Mouse (Mus musculus): ENCODE measurements around the gene Pde7b. TPM values are rescaled to one million over a fixed set of nuclear protein-coding genes. Genes with fewer than 3 reads are reported as not detected.

Gene Pde7b
- polyA plus RNA-seq, 1 experiment from 2014 or later: 3.3 TPM

DNA sequence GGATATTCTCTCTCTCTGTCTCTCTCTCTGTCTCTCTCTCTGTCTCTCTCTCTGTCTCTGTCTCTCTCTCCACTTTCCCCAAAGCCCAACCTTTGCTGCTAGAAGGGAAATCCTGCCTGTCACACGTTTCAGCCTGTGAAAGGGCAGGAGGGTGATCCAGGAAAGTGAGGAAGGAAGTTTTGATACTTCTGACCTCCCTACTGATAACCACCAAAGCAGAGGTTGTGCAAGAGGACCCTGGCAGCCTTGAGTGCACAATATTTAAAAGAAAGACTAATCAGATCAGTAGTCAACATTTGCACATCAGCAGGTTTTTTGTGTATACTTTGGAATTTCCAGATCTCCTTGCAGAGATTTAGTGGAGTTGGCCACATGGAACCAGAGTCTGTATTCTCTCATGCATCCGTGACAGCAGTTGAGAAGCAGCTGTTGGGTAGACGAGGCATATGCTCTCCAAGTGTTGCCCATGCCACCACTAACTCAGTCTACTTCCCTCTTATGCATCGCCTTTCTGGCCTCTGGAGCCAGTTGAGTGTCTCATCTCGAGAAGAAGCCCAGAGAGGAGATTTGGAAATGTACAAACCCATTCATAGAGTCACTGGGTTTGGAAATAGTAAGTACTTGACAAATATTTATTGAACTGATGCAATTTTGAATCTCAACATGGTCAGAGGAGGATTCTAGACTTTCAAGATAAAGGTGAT is 129.6 kb downstream of the Pde7b start:
- Histone ChIP-seq H3K9me3 (replicated peaks; ENCODE audit: control insufficient read depth, low read length) (no peaks in the 10 kb centered on the region), H3K27me3 (ENCODE audit: control insufficient read depth, insufficient read depth, low read length) (no peaks in the 10 kb centered on the region), H3K4me2 (ENCODE audit: low read depth, low read length) (no peak overlapping the region), H3K4me1 (ENCODE audit: control insufficient read depth, insufficient read depth, low read length) (0 out of 2 replicates have a peak, but pooled peaks cover under 1% of the 10 kb centered on the region), H3K27ac (ENCODE audit: low read length) (no peak overlapping the region), H3K9ac (ENCODE audit: low read length) (no peak overlapping the region), H3K36me3 (ENCODE audit: control insufficient read depth, insufficient read depth, low read length) (no peaks in the 10 kb centered on the region), H3K4me3 (replicated peaks; ENCODE audit: low read length) (no peak overlapping the region)
- no peak for ATAC-seq (ENCODE audit: insufficient read depth, low FRiP score)
- WGBS: 48% methylated on average over 5 of the region's 5 CpGs

DNA sequence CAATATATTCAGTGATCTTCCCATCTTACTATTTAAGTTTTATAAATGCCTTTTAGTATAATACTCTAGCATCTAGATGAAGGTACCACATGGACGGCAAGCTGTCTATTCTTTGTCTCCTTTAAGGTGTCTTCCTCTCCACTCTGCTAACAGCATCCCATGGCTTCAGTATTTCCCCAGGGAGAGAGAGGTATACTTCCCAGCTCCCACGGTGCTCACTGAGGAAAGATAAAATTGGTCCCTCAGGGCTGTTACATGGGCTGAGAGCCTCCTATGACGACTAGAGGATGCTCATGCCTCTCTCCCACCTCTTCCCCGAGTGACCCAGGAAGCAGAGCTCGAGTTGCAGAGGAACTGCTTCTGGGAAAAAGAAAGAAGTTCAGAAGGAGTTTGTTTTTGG is 130.9 kb downstream of the Pde7b start:
- Histone ChIP-seq H3K9ac (ENCODE audit: low read length) (no peak overlapping the region), H3K4me2 (ENCODE audit: low read depth, low read length) (no peak overlapping the region), H3K9me3 (replicated peaks; ENCODE audit: control insufficient read depth, low read length) (no peaks in the 10 kb centered on the region), H3K27me3 (ENCODE audit: control insufficient read depth, insufficient read depth, low read length) (no peaks in the 10 kb centered on the region), H3K4me1 (ENCODE audit: control insufficient read depth, insufficient read depth, low read length) (0 out of 2 replicates have a peak, but pooled peaks cover 4% of the 10 kb centered on the region), H3K27ac (ENCODE audit: low read length) (no peak overlapping the region), H3K4me3 (replicated peaks; ENCODE audit: low read length) (no peak overlapping the region), H3K36me3 (ENCODE audit: control insufficient read depth, insufficient read depth, low read length) (no peaks in the 10 kb centered on the region)
- 52% methylated on average over 5 of the region's 5 CpGs for WGBS
- ATAC-seq (ENCODE audit: insufficient read depth, low FRiP score): no peak

DNA sequence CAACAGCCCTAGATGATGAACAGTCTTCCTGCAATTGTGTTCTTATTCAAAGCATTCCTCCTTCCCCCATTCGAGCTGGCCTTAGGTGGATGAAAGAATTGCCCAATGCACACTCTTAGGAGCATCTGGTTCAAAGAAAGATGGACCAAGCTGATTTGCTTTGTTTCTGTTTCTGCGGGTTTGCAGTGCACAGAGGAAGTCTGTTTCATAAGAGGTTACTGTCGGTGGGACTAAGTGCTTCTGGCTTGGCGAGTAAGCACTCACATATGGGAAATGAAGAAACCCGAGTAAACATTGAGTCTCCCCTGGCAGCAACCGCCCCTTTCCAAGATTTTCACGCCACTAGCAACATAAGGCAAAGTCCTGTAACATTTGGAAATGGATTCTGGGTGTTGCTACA is 134.8 kb downstream of the Pde7b start:
- Histone ChIP-seq H3K27ac (ENCODE audit: low read length) (no peak overlapping the region), H3K36me3 (ENCODE audit: control insufficient read depth, insufficient read depth, low read length) (no peaks in the 10 kb centered on the region), H3K4me2 (ENCODE audit: low read depth, low read length) (no peak overlapping the region), H3K9me3 (replicated peaks; ENCODE audit: control insufficient read depth, low read length) (no peaks in the 10 kb centered on the region), H3K4me3 (replicated peaks; ENCODE audit: low read length) (no peak overlapping the region), H3K4me1 (ENCODE audit: control insufficient read depth, insufficient read depth, low read length) (0 out of 2 replicates have a peak, but pooled peaks cover 4% of the 10 kb centered on the region), H3K9ac (ENCODE audit: low read length) (no peak overlapping the region; the same call in 1 of the 2 replicates), H3K27me3 (ENCODE audit: control insufficient read depth, insufficient read depth, low read length) (no peaks in the 10 kb centered on the region)
- WGBS: 26% methylated on average over 7 of the region's 7 CpGs
- no peak for ATAC-seq (ENCODE audit: insufficient read depth, low FRiP score)

DNA sequence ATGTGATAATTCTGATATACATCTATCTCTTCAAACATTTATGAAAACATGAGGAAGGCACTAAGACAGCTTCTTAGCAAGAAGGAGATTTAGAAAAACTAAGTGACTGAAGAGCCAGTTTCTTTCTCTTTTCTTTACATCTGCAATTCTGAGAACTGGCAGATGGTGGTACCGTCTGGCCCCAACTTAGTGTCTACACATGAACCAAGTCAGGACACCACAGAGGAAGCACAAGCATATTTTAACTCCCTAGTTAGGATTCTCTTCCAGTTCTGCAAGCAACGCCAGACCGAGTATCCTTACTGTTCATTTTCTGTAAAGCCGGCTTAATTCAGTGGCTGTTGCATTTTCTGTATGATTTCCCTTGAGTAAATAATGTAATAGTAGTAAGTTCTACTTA is 138.9 kb downstream of the Pde7b start:
- Histone ChIP-seq H3K27me3 (ENCODE audit: control insufficient read depth, insufficient read depth, low read length) (no peaks in the 10 kb centered on the region), H3K4me1 (ENCODE audit: control insufficient read depth, insufficient read depth, low read length) (0 out of 2 replicates have a peak, but pooled peaks cover 4% of the 10 kb centered on the region), H3K4me3 (replicated peaks; ENCODE audit: low read length) (no peak overlapping the region), H3K9me3 (replicated peaks; ENCODE audit: control insufficient read depth, low read length) (no peaks in the 10 kb centered on the region), H3K36me3 (ENCODE audit: control insufficient read depth, insufficient read depth, low read length) (no peaks in the 10 kb centered on the region), H3K27ac (ENCODE audit: low read length) (no peak overlapping the region), H3K9ac (ENCODE audit: low read length) (no peak overlapping the region), H3K4me2 (ENCODE audit: low read depth, low read length) (no peak overlapping the region)
- ATAC-seq (ENCODE audit: insufficient read depth, low FRiP score): no peak
- WGBS: 91% methylated on average over 4 of the region's 4 CpGs

DNA sequence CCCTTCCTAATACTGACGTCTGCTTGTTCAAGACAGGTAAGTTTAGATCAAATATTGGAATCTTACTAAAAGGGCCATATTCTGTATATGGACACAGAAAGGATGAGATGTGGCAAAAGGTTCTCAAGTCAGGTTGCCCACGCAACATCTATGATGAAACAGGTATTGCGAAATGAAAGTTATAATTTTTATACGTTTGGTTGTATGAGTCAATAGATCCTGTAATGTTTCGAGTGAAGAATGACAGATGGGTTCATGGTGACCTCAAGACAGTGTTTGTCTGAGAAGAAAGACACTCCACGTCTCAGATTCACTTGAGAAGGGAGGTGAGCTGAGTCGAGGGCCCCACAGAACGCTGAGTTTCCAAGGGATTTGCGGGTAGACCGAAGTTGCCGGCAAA is 149.9 kb downstream of the Pde7b start:
- WGBS: 93% methylated on average over 11 of the region's 11 CpGs
- no peak overlapping the region for H3K4me2 ChIP-seq (ENCODE audit: low read depth, low read length)
- H3K4me1 ChIP-seq (ENCODE audit: control insufficient read depth, insufficient read depth, low read length): no peaks in the 10 kb centered on the region
- no peaks in the 10 kb centered on the region for H3K27me3 ChIP-seq (ENCODE audit: control insufficient read depth, insufficient read depth, low read length)
- no peak overlapping the region for H3K4me3 ChIP-seq (replicated peaks; ENCODE audit: low read length)
- H3K9me3 ChIP-seq (replicated peaks; ENCODE audit: control insufficient read depth, low read length): no peaks in the 10 kb centered on the region
- no peak for ATAC-seq (ENCODE audit: insufficient read depth, low FRiP score)
- H3K27ac ChIP-seq (ENCODE audit: low read length): no peak overlapping the region
- no peaks in the 10 kb centered on the region for H3K36me3 ChIP-seq (ENCODE audit: control insufficient read depth, insufficient read depth, low read length)
- H3K9ac ChIP-seq (ENCODE audit: low read length): no peak overlapping the region

DNA sequence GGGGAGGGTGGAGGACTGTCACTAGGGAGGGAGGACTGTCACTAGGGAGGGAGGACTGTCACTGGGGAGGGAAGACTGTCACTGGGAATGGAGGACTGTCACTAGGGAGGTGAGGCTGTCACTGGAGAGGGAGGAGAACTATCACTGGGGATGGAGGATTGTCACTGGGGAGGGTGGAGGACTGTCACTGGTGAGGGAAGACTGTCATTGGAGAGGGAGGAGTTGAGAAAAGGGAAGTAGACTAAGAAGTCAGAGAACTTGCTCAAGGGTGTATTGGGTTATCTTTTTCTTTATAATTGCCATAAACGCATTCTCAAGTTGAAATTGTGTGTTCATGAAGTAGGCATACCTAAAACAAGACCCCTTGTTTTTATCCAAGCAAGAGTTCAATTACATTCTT is 150.5 kb downstream of the Pde7b start:
- no peak overlapping the region for H3K4me2 ChIP-seq (ENCODE audit: low read depth, low read length)
- no peak overlapping the region for H3K27ac ChIP-seq (ENCODE audit: low read length)
- WGBS: 92% methylated on average over 1 of the region's 1 CpGs
- no peaks in the 10 kb centered on the region for H3K27me3 ChIP-seq (ENCODE audit: control insufficient read depth, insufficient read depth, low read length)
- no peak overlapping the region for H3K4me3 ChIP-seq (replicated peaks; ENCODE audit: low read length)
- ATAC-seq (ENCODE audit: insufficient read depth, low FRiP score): no peak
- H3K4me1 ChIP-seq (ENCODE audit: control insufficient read depth, insufficient read depth, low read length): no peaks in the 10 kb centered on the region
- H3K9ac ChIP-seq (ENCODE audit: low read length): no peak overlapping the region
- H3K36me3 ChIP-seq (ENCODE audit: control insufficient read depth, insufficient read depth, low read length): no peaks in the 10 kb centered on the region
- H3K9me3 ChIP-seq (replicated peaks; ENCODE audit: control insufficient read depth, low read length): no peaks in the 10 kb centered on the region

DNA sequence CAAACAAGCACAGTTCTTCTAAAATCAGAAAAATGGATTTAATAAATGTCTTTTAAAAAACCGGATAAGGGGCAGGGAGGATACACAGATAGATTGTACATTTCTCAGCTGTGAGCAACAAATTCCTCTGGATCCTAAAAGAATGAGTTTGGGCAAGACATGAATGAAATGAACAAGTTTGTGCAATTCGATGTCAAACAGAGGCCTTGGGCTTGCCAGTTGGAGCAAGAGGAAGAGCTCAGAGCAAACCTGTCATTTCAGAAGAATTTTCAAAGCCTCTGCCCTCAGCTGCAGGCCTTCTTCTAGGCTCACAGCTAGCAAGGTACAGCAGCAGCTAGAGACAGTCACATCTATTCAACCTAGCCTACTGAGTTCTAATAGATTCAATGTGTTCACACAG is 153.4 kb downstream of the Pde7b start:
- no peak overlapping the region for H3K27ac ChIP-seq (ENCODE audit: low read length)
- ATAC-seq (ENCODE audit: insufficient read depth, low FRiP score): no peak
- no peaks in the 10 kb centered on the region for H3K36me3 ChIP-seq (ENCODE audit: control insufficient read depth, insufficient read depth, low read length)
- WGBS: 66% methylated on average over 2 of the region's 2 CpGs
- no peaks in the 10 kb centered on the region for H3K9me3 ChIP-seq (replicated peaks; ENCODE audit: control insufficient read depth, low read length)
- H3K4me1 ChIP-seq (ENCODE audit: control insufficient read depth, insufficient read depth, low read length): no peaks in the 10 kb centered on the region
- no peak overlapping the region for H3K4me2 ChIP-seq (ENCODE audit: low read depth, low read length)
- no peak overlapping the region for H3K4me3 ChIP-seq (replicated peaks; ENCODE audit: low read length)
- H3K27me3 ChIP-seq (ENCODE audit: control insufficient read depth, insufficient read depth, low read length): no peaks in the 10 kb centered on the region
- H3K9ac ChIP-seq (ENCODE audit: low read length): no peak overlapping the region

DNA sequence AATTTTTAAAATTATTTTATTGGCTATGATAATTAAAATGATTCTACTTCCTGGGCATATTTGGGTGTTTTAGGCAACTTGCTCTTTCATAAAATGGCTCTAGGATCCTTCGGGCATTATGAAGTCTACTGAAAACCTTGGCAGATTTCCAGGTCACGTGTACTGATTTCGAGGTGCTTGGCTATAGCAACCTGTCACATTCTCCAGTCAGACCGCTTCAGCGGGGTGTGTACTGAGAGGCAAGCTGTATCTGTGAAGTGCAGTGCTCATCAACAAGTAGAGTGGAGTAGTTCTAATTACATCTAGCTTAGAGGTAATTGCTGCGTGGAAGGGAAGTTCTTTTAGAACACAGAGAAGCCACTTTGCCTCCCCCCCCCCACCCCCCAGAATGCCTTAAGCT is 156.2 kb downstream of the Pde7b start:
- Histone ChIP-seq H3K27ac (ENCODE audit: low read length) (no peak overlapping the region), H3K9me3 (replicated peaks; ENCODE audit: control insufficient read depth, low read length) (no peaks in the 10 kb centered on the region), H3K9ac (ENCODE audit: low read length) (no peak overlapping the region), H3K4me1 (ENCODE audit: control insufficient read depth, insufficient read depth, low read length) (no peaks in the 10 kb centered on the region), H3K27me3 (ENCODE audit: control insufficient read depth, insufficient read depth, low read length) (no peaks in the 10 kb centered on the region), H3K4me3 (replicated peaks; ENCODE audit: low read length) (no peak overlapping the region), H3K4me2 (ENCODE audit: low read depth, low read length) (no peak overlapping the region), H3K36me3 (ENCODE audit: control insufficient read depth, insufficient read depth, low read length) (no peaks in the 10 kb centered on the region)
- ATAC-seq (ENCODE audit: insufficient read depth, low FRiP score): no peak
- WGBS: 66% methylated on average over 6 of the region's 6 CpGs

DNA sequence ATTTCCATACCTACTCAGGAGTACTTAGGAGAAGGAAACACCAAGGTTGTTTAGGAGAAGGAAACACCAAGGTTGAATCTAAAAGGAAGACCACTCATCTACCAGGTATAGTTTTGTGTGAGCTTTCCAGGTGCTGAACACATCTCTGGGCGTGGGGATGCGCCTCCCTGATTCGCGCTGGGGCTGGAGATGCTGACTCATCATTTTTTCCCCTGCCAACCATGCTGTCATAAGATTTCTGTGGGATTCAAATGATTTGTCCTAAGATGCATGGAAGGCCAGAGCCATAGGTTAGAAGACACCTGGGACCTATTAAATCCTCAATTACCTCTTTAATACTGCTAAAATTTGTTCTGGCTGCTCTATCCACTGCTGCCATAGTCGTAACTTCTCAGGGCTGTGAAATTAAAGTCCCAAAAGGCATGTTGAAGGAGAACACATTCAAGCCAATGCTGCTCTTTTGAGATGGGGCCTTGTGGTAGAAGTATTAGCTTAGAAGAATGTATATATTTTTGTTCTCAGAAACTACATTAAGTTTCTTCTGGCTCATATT is 157.1 kb downstream of the Pde7b start:
- no peaks in the 10 kb centered on the region for H3K4me1 ChIP-seq (ENCODE audit: control insufficient read depth, insufficient read depth, low read length)
- H3K4me2 ChIP-seq (ENCODE audit: low read depth, low read length): no peak overlapping the region
- H3K9ac ChIP-seq (ENCODE audit: low read length): no peak overlapping the region
- H3K36me3 ChIP-seq (ENCODE audit: control insufficient read depth, insufficient read depth, low read length): no peaks in the 10 kb centered on the region
- ATAC-seq (ENCODE audit: insufficient read depth, low FRiP score): no peak
- H3K4me3 ChIP-seq (replicated peaks; ENCODE audit: low read length): no peak overlapping the region
- no peaks in the 10 kb centered on the region for H3K9me3 ChIP-seq (replicated peaks; ENCODE audit: control insufficient read depth, low read length)
- WGBS: 92% methylated on average over 5 of the region's 5 CpGs
- no peak overlapping the region for H3K27ac ChIP-seq (ENCODE audit: low read length)
- no peaks in the 10 kb centered on the region for H3K27me3 ChIP-seq (ENCODE audit: control insufficient read depth, insufficient read depth, low read length)

Measured in stomach, embryonic 16.5 days (tissue).